Mouse (Mus musculus) stomach, embryonic 16.5 days (tissue): ENCODE data around the gene Umps. TPM values are rescaled to one million over a fixed set of nuclear protein-coding genes. Genes with fewer than 3 reads are reported as not detected.

ENCODE experiments used
- ATAC-seq: fragments of 200-750 bp; cut with Nextera tagmentation; 2 replicates; pipeline ENCODE4 v1.8.0; 2017; ENCODE audit warnings: moderate number of reproducible peaks, moderate TSS enrichment; ENCODE audit not compliant: insufficient read depth, low FRiP score
- H3K27ac ChIP-seq: fragments of 300-500 bp; sonication (generic); 2 replicates; pipeline ENCODE4 v1.5.1; 2014; ENCODE audit warnings: low read length
- H3K27me3 ChIP-seq: fragments of 300-500 bp; sonication (generic); 2 replicates; pipeline ENCODE4 v1.6.1; 2014; ENCODE audit warnings: low read length, control low read depth, mixed read lengths; ENCODE audit not compliant: control insufficient read depth, insufficient read depth
- H3K36me3 ChIP-seq: fragments of 300-500 bp; sonication (generic); 2 replicates; pipeline ENCODE4 v1.6.1; 2014; ENCODE audit warnings: low read length; ENCODE audit not compliant: control insufficient read depth, insufficient read depth
- H3K4me1 ChIP-seq: fragments of 300-500 bp; sonication (generic); 2 replicates; pipeline ENCODE4 v1.6.1; 2014; ENCODE audit warnings: low read length, control low read depth, mixed read lengths; ENCODE audit not compliant: control insufficient read depth, insufficient read depth
- H3K4me2 ChIP-seq: fragments of 300-500 bp; sonication (generic); 2 replicates; pipeline ENCODE4 v1.6.1; 2014; ENCODE audit warnings: low read depth, low read length, mixed read lengths
- H3K4me3 ChIP-seq: fragments of 300-500 bp; sonication (generic); replicated peaks from 2 replicates; pipeline ENCODE4 v1.5.1; 2014; ENCODE audit warnings: mild to moderate bottlenecking, low read length
- H3K9ac ChIP-seq: fragments of 300-500 bp; sonication (generic); 2 replicates; pipeline ENCODE4 v1.6.1; 2014; ENCODE audit warnings: low read length
- H3K9me3 ChIP-seq: fragments of 300-500 bp; sonication (generic); replicated peaks from 2 replicates; pipeline ENCODE4 v1.6.1; 2016; ENCODE audit warnings: low read length, control low read depth; ENCODE audit not compliant: control insufficient read depth
- WGBS: fragments of 180-500 bp; shearing (Covaris S2); extraction: QIAGEN DNeasy Blood & Tissue Kit; methylation state at CpG from one replicate; pipeline ENCODE4 v1.1.7; 2014; 5-methylcytosine and 5-hydroxymethylcytosine counted together
- polyA plus RNA-seq: library from polyadenylated mRNA; unstranded; fragments of >200 nt; fragmentation: Nextera tagmentation; extraction: Ambion mirVana; gene quantifications from 2 replicates; pipeline ENCODE4 v1.2.1, GENCODE M21; 2015

Umps gene
- polyA plus RNA-seq, 1 experiment from 2014 or later = 54.5 TPM

DNA sequence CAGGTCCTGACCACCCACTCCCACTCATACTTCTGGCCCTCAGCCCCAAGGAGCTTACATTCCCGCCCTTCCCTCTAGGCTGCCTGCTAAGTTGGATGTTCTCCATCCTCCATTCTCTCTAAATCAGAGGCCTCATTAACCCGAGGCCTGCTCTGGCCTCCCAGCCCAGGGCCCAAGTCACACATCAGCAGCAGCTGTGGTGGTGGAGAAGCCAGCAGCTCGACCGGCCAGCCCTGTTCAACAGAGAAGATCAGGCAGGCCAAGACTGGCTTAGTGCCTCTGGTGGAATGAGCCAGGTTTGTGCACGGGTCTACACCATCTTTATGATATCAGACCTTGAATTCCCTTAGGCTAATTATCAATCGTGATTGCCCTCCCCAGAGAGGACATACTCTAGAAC, 36.1 kb downstream of the Umps start:
- peaks cover 48% of the 10 kb centered on the region for H3K4me1 ChIP-seq
- 75% methylated on average over 6 of the region's 6 CpGs for WGBS
- H3K27ac ChIP-seq = no peak overlapping the region
- no peaks in the 10 kb centered on the region for H3K9me3 ChIP-seq
- ATAC-seq = peak; percentile 41; the same call in 1 of the 2 replicates
- H3K4me2 ChIP-seq = no peak overlapping the region
- no peaks in the 10 kb centered on the region for H3K27me3 ChIP-seq
- no peaks in the 10 kb centered on the region for H3K36me3 ChIP-seq
- no peak overlapping the region for H3K9ac ChIP-seq
- no peak overlapping the region for H3K4me3 ChIP-seq

DNA sequence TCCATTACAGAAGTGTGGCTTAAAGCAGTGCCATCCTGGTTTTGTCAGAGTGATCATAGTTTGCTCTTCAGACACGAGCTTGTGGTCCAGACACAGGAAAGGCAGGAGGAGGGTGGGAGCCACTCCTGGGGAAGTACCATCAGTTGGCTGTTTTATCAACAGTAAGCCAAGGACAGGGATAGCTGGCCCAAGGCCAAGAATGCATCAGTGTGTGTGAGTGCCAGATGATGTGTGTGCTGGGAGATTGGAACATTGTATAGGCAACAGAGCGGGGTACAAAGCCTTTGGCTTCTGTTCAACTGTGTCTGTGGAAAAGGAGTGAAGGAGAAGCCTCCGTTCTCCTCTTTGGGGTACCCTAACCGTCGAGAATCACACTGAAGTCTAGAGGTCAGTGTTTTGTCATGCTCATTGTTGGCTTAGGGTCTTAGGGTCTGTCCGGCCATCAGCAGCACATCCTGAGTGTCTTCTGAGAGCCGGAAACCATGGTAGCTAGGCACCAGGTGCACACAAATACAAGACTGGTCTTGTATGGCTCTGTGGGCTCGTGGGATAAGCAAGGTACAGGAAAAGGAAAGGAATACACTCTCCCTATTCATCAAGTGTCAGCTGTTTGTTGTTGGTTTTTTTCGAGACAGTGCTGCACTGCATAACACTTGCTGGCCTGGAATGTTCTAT, 37.9 kb downstream of the Umps start:
- H3K9me3 ChIP-seq = no peaks in the 10 kb centered on the region
- H3K4me3 ChIP-seq = no peak overlapping the region
- peaks cover 37% of the 10 kb centered on the region for H3K4me1 ChIP-seq
- no peak for ATAC-seq
- 62% methylated on average over 9 of the region's 9 CpGs for WGBS
- H3K4me2 ChIP-seq = no peak overlapping the region
- H3K9ac ChIP-seq = no peak overlapping the region
- no peaks in the 10 kb centered on the region for H3K27me3 ChIP-seq
- H3K27ac ChIP-seq = 0 out of 2 replicates have a peak overlapping the region, but pooled peaks have one; percentile 7
- no peaks in the 10 kb centered on the region for H3K36me3 ChIP-seq

DNA sequence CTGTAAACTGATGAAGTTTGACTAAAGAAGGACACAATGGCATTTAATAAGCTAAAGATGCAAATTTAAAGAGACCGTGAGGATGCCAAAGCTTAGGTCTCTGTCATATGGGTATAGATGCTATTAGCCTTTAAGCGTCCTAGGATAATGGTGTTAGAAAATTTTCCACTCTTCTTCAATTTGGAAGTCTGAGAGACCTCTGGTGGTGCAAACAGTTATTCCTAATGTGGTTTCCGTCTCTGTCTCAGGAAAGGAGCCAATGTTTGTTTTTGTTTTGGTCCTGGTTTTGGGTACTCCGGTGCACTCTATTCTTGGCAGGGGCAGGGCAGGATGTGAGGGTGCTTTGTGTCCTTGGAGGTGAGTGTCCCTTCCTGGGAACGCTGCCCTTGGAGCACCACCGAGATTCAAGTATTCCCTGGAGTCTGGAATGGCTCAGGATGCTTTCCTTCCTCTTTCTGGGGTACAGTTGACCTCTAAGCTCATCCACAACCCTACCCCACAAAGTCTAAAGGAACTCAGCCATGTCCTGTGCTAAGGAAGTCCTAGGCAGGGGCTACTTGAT, 39.5 kb downstream of the Umps start:
- WGBS = 74% methylated on average over 6 of the region's 6 CpGs
- no peaks in the 10 kb centered on the region for H3K36me3 ChIP-seq
- H3K4me1 ChIP-seq = peaks cover 37% of the 10 kb centered on the region
- no peak overlapping the region for H3K4me2 ChIP-seq
- H3K9ac ChIP-seq = no peak overlapping the region
- H3K4me3 ChIP-seq = no peak overlapping the region
- no peak overlapping the region for H3K27ac ChIP-seq
- ATAC-seq = no peak
- no peaks in the 10 kb centered on the region for H3K27me3 ChIP-seq
- no peaks in the 10 kb centered on the region for H3K9me3 ChIP-seq

DNA sequence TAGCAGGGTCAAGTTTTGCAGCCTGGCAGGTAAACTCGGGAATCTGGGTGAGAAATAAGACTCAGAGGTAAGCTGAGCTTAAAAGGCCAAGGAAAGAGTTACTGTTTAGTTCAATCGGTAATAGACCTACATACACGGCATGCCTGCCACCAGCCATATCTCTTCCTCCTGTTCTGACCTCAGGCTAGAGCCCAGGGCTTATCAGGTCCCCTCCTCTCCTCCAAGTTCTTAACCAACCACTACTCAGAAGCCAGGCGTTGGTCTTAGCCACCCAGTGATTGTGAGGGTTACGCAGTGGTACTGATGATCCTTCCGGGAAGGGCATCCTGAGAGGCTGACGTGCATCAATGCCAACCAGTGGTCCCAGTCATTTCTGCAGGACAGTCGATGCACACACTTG, 43.1 kb downstream of the Umps start:
- H3K4me2 ChIP-seq = no peak overlapping the region
- no peak for ATAC-seq
- 0 out of 2 replicates have a peak, but pooled peaks cover 7% of the 10 kb centered on the region for H3K36me3 ChIP-seq
- H3K27me3 ChIP-seq = no peaks in the 10 kb centered on the region
- 90% methylated on average over 8 of the region's 8 CpGs for WGBS
- H3K27ac ChIP-seq = no peak overlapping the region
- H3K9ac ChIP-seq = no peak overlapping the region
- no peak overlapping the region for H3K4me3 ChIP-seq
- H3K4me1 ChIP-seq = peaks cover 39% of the 10 kb centered on the region
- no peaks in the 10 kb centered on the region for H3K9me3 ChIP-seq

DNA sequence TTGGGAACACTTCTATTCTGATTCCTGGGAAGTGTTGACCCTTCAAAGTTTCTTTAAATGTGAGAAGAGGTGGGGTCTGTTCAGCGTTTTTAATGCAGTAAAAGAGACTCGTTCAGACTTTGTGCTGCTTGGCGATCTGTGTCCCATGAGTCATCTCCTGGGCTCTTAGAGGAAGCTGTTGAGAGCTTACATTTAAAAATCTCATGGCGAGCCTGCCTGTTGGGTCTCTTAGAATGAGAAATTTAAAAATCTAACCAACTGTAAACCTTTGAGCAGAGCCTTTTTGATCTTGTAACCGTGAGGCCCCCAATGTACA, 43.9 kb downstream of the Umps start:
- Histone ChIP-seq H3K27ac (peak overlapping the region; percentile 63; the same call in 1 of the 2 replicates), H3K36me3 (0 out of 2 replicates have a peak, but pooled peaks cover 7% of the 10 kb centered on the region), H3K9me3 (no peaks in the 10 kb centered on the region), H3K4me3 (no peak overlapping the region), H3K4me1 (peaks cover 33% of the 10 kb centered on the region), H3K9ac (no peak overlapping the region), H3K27me3 (no peaks in the 10 kb centered on the region), H3K4me2 (no peak overlapping the region)
- ATAC-seq = no peak
- WGBS = 46% methylated on average over 5 of the region's 5 CpGs

DNA sequence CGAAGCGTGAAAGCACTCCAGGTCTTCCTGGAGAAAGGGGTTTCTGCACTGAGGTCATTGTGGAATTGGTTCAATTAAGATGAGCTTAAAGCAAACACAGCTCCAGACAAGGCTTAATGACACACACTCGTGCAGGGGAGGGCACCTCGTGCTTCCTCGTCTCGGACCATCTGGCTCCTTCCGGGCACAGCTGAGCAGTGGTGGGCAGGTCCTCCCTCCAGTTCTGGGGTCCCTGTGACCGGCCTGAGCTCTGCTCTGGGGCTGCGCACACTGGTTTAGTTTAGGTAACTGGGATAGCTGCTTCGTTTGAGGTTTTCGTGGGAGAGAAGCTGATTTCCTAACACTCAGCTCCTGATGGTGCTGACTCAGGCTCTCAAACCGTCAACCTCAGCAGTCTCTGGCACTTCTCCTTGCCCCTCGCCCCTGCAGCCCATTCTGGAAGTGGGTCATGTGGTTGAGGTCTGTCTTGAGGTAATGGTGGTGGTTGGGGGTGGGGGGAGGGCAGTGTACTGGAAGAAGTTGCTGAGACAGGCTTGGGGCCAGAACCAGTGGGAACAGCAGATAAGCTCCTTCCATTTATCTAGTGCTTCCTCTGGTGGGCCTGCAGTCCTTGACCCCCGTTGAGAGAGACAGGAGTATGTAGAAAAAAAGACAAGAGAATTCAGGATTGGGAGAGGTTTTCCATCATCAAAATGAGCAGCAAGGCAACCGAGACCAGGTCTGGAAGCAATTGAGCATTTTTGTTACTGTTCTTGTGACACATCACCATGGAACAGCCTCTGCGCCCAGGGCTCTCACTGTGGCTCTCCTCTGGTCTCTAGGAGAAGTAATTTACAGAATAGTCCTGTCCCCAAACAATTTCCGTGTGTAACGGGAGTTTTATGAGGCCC, 44.5 kb downstream of the Umps start:
- H3K36me3 ChIP-seq = 0 out of 2 replicates have a peak, but pooled peaks cover 7% of the 10 kb centered on the region
- no peak overlapping the region for H3K4me2 ChIP-seq
- 40% methylated on average over 18 of the region's 18 CpGs for WGBS
- no peak overlapping the region for H3K4me3 ChIP-seq
- peaks cover 38% of the 10 kb centered on the region for H3K4me1 ChIP-seq
- H3K9ac ChIP-seq = peak overlapping the region; percentile 50; the same call in 1 of the 2 replicates
- H3K27ac ChIP-seq = peak overlapping the region; percentile 63
- no peaks in the 10 kb centered on the region for H3K27me3 ChIP-seq
- peak; percentile 49; the same call in 1 of the 2 replicates for ATAC-seq
- no peaks in the 10 kb centered on the region for H3K9me3 ChIP-seq

DNA sequence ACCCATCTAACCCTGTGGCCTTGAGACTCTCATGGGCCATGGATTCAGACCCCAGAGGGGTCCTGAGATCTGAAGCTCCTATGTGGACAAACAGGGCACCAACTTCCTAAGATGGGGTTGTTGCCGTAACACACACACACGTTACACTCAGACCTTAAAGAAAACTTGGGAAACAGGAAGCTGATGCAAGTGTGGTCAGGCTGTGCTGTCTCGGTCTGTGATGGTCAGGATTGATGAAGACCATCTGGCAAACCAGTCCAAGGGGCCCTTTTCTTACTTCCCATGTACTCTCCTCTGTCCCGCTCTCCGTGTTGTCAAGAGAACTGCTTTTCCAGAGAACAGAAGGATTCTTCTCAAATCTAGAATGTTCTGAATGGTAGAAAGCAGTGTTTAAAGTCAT, 45.3 kb downstream of the Umps start:
- no peak for ATAC-seq
- peak overlapping the region; percentile 63 for H3K27ac ChIP-seq
- H3K4me2 ChIP-seq = no peak overlapping the region
- peaks cover 47% of the 10 kb centered on the region for H3K4me1 ChIP-seq
- 48% methylated on average over 5 of the region's 5 CpGs for WGBS
- no peak overlapping the region for H3K4me3 ChIP-seq
- H3K9me3 ChIP-seq = no peaks in the 10 kb centered on the region
- 0 out of 2 replicates have a peak, but pooled peaks cover 7% of the 10 kb centered on the region for H3K36me3 ChIP-seq
- H3K27me3 ChIP-seq = no peaks in the 10 kb centered on the region
- H3K9ac ChIP-seq = no peak overlapping the region

DNA sequence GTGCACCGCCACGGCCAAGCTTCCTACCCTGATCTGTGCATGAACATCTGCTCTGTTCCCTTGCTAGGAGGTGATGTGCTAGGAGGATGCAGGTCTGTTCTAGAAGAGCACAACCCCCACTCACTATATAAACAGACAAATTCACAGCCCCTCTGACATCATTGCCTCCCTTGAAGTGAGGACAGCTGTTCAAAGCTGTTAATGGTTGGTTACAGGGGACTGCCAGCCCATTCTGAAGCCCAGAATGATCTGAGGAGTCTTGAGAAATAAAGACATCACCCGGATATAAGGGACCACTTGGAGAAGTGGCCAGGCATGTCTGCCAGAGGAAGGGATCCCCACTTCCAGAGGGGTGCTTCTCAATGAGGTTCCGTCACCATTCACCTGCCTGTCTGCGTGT, 48.9 kb downstream of the Umps start:
- ATAC-seq = no peak
- H3K9me3 ChIP-seq = no peaks in the 10 kb centered on the region
- H3K27me3 ChIP-seq = no peaks in the 10 kb centered on the region
- H3K4me1 ChIP-seq = peaks cover 51% of the 10 kb centered on the region
- no peak overlapping the region for H3K9ac ChIP-seq
- H3K4me3 ChIP-seq = no peak overlapping the region
- no peak overlapping the region for H3K4me2 ChIP-seq
- WGBS = 72% methylated on average over 5 of the region's 5 CpGs
- peak overlapping the region; percentile 73 for H3K27ac ChIP-seq
- H3K36me3 ChIP-seq = 0 out of 2 replicates have a peak, but pooled peaks cover 7% of the 10 kb centered on the region

DNA sequence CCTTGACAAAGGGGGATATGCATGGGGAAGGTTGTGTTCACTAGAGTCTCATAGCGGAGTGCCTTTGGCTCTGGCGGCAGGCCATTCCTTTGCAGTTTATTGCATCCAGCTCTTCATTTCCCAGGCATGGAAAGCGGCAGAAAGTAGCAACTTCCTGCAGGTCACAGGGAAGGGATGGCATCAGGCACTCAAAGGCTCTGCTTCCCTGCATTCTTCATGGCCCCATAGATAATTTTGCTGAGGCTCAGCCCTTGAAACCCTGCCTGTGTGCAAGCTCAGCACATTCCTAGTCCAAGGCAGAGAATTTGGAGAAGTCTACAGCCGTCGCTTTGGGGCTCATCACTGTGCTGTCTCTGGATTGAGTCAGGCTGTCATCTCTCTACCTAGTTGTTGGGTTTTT, 49.4 kb downstream of the Umps start:
- H3K27me3 ChIP-seq = no peaks in the 10 kb centered on the region
- H3K4me3 ChIP-seq = no peak overlapping the region
- 50% methylated on average over 5 of the region's 5 CpGs for WGBS
- no peaks in the 10 kb centered on the region for H3K9me3 ChIP-seq
- ATAC-seq = no peak
- H3K27ac ChIP-seq = peak overlapping the region; percentile 73
- no peak overlapping the region for H3K9ac ChIP-seq
- H3K4me1 ChIP-seq = peaks cover 49% of the 10 kb centered on the region
- no peak overlapping the region for H3K4me2 ChIP-seq
- 0 out of 2 replicates have a peak, but pooled peaks cover 7% of the 10 kb centered on the region for H3K36me3 ChIP-seq
